Mouse (Mus musculus): ENCODE results near the gene Arhgef25. TPM values are rescaled to one million over a fixed set of nuclear protein-coding genes. Genes with fewer than 3 reads are reported as not detected.

Arhgef25 gene
- polyA plus RNA-seq, 1 experiment: not detected

DNA sequence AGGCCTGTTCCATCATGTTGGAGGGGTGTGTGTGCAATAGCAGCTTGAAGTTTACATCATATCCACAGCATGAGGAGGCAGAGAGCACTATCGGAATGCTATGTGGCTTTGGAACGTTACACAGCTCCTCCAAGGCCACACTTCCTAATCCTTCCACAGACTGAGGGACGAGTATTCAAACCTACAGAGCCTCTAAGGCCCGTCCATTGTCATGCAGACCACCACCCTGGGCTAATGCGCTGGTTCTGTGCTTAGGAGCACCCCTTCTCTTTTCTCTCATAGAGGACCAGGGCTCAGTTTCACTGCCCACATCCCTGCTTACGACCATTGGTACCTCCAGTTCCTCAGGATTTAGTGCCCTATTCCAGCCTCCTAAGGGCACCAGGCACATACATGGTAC, 35.3 kb upstream of the Arhgef25 start:
- H3K4me3 ChIP-seq (ENCODE audit: insufficient read depth, low read length): no peak overlapping the region
- TF ChIP-seq POLR2A (IDR thresholded peaks at IDR 0.05; ENCODE audit: borderline replicate concordance, low read depth, low read length): no peak
- TF ChIP-seq CTCF (IDR thresholded peaks at IDR 0.05; ENCODE audit: low read depth, low read length): no peak
- no peak overlapping the region for H3K27ac ChIP-seq (ENCODE audit: insufficient read depth, low read depth, low read length)
- H3K4me1 ChIP-seq (ENCODE audit: control insufficient read depth, insufficient read depth, low read length): peaks cover 16% of the 10 kb centered on the region

- Histone ChIP-seq H3K27ac (ENCODE audit: insufficient read depth, low read depth, low read length) (no peak overlapping the region), H3K4me3 (ENCODE audit: insufficient read depth, low read length) (no peak overlapping the region), H3K4me1 (ENCODE audit: control insufficient read depth, insufficient read depth, low read length) (no peaks in the 10 kb centered on the region)
- no peak for TF ChIP-seq POLR2A (IDR thresholded peaks at IDR 0.05; ENCODE audit: borderline replicate concordance, low read depth, low read length)
- TF ChIP-seq CTCF (IDR thresholded peaks at IDR 0.05; ENCODE audit: low read depth, low read length): no peak
Measured at GRCm38 (mm10) chr10:127218339-127218738, 28.5 kb upstream of the Arhgef25 start.

DNA sequence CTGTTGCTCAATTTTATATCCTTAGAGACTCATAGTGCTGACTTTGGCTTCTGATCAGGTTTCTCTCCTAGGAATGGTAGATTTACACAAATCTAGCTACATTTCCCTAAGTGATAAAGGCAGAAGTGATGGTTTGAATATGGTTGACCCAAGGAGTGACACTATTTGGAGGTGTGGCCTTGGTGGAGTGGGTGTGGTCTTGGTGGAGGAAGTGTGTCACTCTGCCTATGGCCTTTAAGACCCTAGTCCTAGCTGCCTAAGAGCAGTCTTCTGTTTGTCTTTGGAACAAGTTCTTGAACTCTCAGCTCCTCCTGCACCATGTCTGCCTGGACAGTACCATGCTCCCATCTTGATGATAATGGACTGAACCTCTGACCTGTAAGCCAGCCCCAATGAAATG, 27.3 kb upstream of the Arhgef25 start:
- no peak for TF ChIP-seq CTCF (IDR thresholded peaks at IDR 0.05; ENCODE audit: low read depth, low read length)
- TF ChIP-seq POLR2A (IDR thresholded peaks at IDR 0.05; ENCODE audit: borderline replicate concordance, low read depth, low read length): no peak
- Histone ChIP-seq H3K4me3 (ENCODE audit: insufficient read depth, low read length) (no peak overlapping the region), H3K4me1 (ENCODE audit: control insufficient read depth, insufficient read depth, low read length) (no peaks in the 10 kb centered on the region), H3K27ac (ENCODE audit: insufficient read depth, low read depth, low read length) (no peak overlapping the region)

DNA sequence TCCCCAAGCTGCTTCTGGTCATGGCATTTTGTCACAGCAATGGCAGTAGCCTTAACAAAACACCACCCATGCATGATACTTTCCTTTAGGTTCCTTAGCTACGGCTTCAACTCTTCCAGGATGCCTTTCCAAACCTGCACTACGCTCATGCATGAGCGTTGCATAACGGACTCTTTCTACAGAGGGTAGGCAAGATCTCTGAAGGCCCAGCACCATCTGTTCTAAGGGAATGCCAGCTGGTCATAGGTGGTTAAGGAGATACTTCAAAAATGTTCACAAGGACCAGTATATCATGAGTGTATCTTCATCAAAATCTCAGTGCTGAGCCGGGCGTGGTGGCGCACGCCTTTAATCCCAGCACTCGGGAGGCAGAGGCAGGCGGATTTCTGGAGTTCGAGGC, 26.6 kb upstream of the Arhgef25 start:
- no peak overlapping the region for H3K27ac ChIP-seq (ENCODE audit: insufficient read depth, low read depth, low read length)
- H3K4me1 ChIP-seq (ENCODE audit: control insufficient read depth, insufficient read depth, low read length): peaks cover 3% of the 10 kb centered on the region; the same call in 1 of the 2 replicates
- no peak for TF ChIP-seq POLR2A (IDR thresholded peaks at IDR 0.05; ENCODE audit: borderline replicate concordance, low read depth, low read length)
- no peak for TF ChIP-seq CTCF (IDR thresholded peaks at IDR 0.05; ENCODE audit: low read depth, low read length)
- H3K4me3 ChIP-seq (ENCODE audit: insufficient read depth, low read length): no peak overlapping the region

DNA sequence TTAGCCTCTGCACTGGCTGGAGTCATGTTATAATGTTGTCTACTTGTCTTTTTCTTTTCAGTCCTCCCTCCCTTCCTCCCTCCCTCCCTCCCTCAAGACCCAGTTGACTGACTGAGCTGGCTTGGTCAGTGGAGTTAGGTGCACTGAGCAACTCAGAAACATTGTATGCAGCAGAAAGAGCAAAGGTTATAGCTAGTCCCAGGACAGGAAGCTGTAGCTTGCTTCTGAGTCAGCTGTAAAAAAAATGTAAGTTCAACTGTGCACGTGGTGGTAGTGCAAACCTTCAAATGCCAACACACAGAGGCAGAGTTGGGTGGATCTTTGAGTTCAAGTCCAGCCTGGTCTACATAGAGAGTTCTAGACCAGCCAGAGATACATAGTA, 24.5 kb upstream of the Arhgef25 start:
- TF ChIP-seq CTCF (IDR thresholded peaks at IDR 0.05; ENCODE audit: low read depth, low read length) (no peak), POLR2A (IDR thresholded peaks at IDR 0.05; ENCODE audit: borderline replicate concordance, low read depth, low read length) (no peak)
- Histone ChIP-seq H3K4me3 (ENCODE audit: insufficient read depth, low read length) (no peak overlapping the region), H3K27ac (ENCODE audit: insufficient read depth, low read depth, low read length) (no peak overlapping the region), H3K4me1 (ENCODE audit: control insufficient read depth, insufficient read depth, low read length) (peaks cover 11% of the 10 kb centered on the region)

- Histone ChIP-seq H3K4me1 (ENCODE audit: control insufficient read depth, insufficient read depth, low read length) (peaks cover 11% of the 10 kb centered on the region), H3K4me3 (ENCODE audit: insufficient read depth, low read length) (no peak overlapping the region), H3K27ac (ENCODE audit: insufficient read depth, low read depth, low read length) (no peak overlapping the region)
- TF ChIP-seq POLR2A (IDR thresholded peaks at IDR 0.05; ENCODE audit: borderline replicate concordance, low read depth, low read length) (no peak), CTCF (IDR thresholded peaks at IDR 0.05; ENCODE audit: low read depth, low read length) (no peak)
Measured at GRCm38 (mm10) chr10:127213704-127214421, 24.0 kb upstream of the Arhgef25 start.

- TF ChIP-seq POLR2A (IDR thresholded peaks at IDR 0.05; ENCODE audit: borderline replicate concordance, low read depth, low read length) (no peak), CTCF (IDR thresholded peaks at IDR 0.05; ENCODE audit: low read depth, low read length) (no peak)
- no peak overlapping the region for H3K27ac ChIP-seq (ENCODE audit: insufficient read depth, low read depth, low read length)
- no peak overlapping the region for H3K4me3 ChIP-seq (ENCODE audit: insufficient read depth, low read length)
- peaks cover 11% of the 10 kb centered on the region for H3K4me1 ChIP-seq (ENCODE audit: control insufficient read depth, insufficient read depth, low read length)
Measured at GRCm38 (mm10) chr10:127213272-127213671, 23.4 kb upstream of the Arhgef25 start.

DNA sequence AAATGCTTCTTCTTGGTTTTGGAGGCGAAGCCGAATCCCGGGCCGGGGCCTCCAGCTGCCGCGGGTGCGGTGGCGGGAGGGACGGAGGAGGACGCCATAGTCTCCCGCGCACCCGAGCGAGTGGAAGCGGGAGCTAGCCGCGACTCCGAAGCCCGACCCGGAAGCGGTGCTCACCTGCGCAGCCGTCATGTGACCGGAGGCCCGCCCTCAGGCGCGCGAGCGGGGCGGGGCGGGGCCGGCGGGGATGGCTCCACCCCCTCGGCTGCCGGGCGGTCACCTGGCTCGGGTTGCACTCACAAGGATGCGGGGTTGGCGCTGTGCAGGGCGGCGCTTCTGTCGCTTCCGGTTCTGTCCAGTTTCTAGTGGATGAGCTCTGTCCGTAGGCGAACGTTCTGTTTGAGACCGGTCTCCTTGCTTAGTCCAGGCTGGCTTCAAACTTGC, 21.6 kb upstream of the Arhgef25 start, which contains the start of gene Pip4k2c:
Pip4k2c (minus strand) TSS at position 172 of the 441 bp plus-strand sequence.
- H3K27ac ChIP-seq (ENCODE audit: insufficient read depth, low read depth, low read length): no peak within 1 kb of the TSS
- peaks cover 11% of the 10 kb centered on the region for H3K4me1 ChIP-seq (ENCODE audit: control insufficient read depth, insufficient read depth, low read length)
- TF ChIP-seq CTCF (IDR thresholded peaks at IDR 0.05; ENCODE audit: low read depth, low read length) (no peak), POLR2A (IDR thresholded peaks at IDR 0.05; ENCODE audit: borderline replicate concordance, low read depth, low read length) (no peak)
- peak within 1 kb of the TSS; percentile 85 for H3K4me3 ChIP-seq (ENCODE audit: insufficient read depth, low read length)

GRCm38 (mm10) chr10:127210961-127211405, 21.1 kb upstream of the Arhgef25 start:
- no peak overlapping the region for H3K27ac ChIP-seq (ENCODE audit: insufficient read depth, low read depth, low read length)
- TF ChIP-seq CTCF (IDR thresholded peaks at IDR 0.05; ENCODE audit: low read depth, low read length) (no peak), POLR2A (IDR thresholded peaks at IDR 0.05; ENCODE audit: borderline replicate concordance, low read depth, low read length) (no peak)

DNA sequence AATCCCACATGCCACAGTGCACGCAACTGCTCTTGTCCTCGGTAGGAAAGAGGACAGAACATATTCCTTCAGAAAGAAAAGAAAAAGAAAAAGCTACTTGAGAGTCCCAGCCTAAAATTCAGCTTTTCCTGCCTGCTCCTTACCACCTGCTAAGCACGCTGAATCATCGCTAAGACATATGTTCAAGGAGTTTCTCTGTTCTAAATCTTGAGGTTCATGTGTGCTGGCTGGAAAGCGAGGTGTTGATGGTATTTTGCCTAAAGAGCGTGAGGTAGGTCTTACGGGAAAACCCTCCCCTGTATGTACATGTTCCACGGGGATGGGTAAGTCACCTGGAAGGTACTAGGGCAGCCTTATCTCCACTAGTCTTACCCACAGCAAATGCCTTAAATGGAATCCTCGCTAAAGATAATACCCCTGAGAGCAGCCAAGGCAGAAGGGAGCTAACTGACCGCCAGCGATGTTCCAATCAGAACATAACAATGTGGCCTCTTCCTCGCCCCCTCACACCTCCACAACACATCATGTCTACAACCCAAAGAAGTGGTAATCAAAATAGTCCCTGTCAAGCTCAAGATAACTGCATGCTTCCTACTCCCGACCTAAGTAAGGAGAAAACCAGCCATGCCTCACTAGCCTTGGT, 20.2 kb upstream of the Arhgef25 start:
- Histone ChIP-seq H3K27ac (ENCODE audit: insufficient read depth, low read depth, low read length) (no peak overlapping the region), H3K4me1 (ENCODE audit: control insufficient read depth, insufficient read depth, low read length) (peaks cover 11% of the 10 kb centered on the region), H3K4me3 (ENCODE audit: insufficient read depth, low read length) (peak overlapping the region; percentile 85)
- TF ChIP-seq POLR2A (IDR thresholded peaks at IDR 0.05; ENCODE audit: borderline replicate concordance, low read depth, low read length) (no peak), CTCF (IDR thresholded peaks at IDR 0.05; ENCODE audit: low read depth, low read length) (no peak)

More at GRCm38 (mm10) chr10:127210961-127211405, 21.1 kb upstream of the Arhgef25 start:
- Histone ChIP-seq H3K4me1 (ENCODE audit: control insufficient read depth, insufficient read depth, low read length) (peaks cover 11% of the 10 kb centered on the region), H3K4me3 (ENCODE audit: insufficient read depth, low read length) (peak overlapping the region; percentile 85)

All from bone marrow macrophage, adult 2 months (primary cell).